Mouse (Mus musculus) left cerebral cortex, postnatal 14 days (tissue): Measurements from ENCODE around the gene Dnal4. TPM values are rescaled to one million over a fixed set of nuclear protein-coding genes. Genes with fewer than 3 reads are reported as not detected.

ENCODE experiments used
- DNase-seq, 2 experiments: peaks; one replicate each; pipeline ENCODE4 v3.0.0; 2021 to 2022; ENCODE audit warnings: low spot score in 2 of 2, mixed read lengths in 1 of 2
- intact Hi-C: fragments of 180-260 bp; cut with DNase I; formaldehyde crosslinking; loops from one replicate; pipeline ENCODE4 v1.15.1; 2025
- total RNA-seq, 2 experiments: library from RNA; stranded (reverse); gene quantifications; 2 replicates each; pipeline ENCODE4 v1.2.3; 2021

Gene Dnal4
- total RNA-seq, 2 experiments from 2014 or later: 37.5 to 39.7 TPM

DNA sequence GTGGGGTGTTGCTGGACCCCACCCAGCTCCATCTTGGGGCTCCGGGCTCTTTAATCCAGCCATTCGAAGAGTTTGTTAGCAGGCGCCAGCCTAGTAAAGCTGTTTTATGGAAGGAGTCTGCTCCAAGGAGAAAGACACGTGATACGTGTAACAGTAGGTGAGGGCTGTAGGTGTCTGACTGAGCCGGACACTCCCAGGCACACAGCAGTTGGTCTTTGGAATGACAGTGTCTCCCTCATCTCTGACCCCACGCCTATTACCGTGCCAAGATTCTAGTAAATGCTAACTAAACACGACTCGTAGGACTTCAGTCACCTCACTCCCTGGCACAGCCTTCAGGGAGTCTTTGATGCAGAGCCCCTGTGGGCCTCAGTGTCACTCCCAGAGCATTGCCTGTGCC lies 32.3 kb downstream of the Dnal4 start:
- DNase-seq: no peak
- intact Hi-C loops: no loop called here

DNA sequence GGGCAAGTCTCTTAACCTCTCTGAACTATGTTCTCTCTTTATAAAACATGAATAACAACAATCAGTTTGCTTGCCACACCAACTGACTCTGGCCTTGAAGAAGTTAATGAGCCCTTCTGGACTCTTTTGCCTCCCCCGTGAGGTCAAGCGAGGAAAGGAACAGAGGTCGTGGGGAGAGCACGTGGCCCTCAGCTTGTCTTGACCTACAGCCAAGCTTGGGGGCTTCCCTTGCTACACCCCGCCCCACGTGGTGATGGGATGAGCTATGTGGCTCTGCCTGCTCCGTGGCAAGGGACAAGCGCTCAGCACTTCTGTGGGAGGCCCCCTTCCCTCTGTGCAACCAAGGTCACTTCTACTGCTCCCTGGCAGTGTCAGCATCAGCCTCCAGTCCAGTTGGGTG lies 32.9 kb downstream of the Dnal4 start:
- intact Hi-C loops: no loop called here
- no peak for DNase-seq

DNA sequence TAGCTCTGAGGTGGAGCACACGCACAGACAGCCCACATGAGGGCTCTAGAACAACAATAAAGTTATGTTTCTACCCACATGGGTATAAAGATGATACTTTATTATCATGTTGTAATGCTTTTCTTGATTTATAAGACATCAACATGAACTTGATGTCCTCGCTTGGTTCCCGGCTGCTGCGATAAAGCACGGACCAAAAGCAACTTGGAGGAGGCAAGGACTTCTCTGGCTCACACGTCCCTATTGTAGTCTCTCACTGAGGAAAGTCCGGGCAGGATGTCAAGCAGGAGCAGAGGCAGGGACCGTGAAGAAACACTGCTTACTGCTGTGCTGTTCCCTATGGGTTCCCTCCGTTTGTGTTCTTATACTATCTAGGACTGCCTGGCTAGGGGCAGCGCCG lies 33.6 kb downstream of the Dnal4 start:
- intact Hi-C loops: no loop called here
- DNase-seq: no peak

DNA sequence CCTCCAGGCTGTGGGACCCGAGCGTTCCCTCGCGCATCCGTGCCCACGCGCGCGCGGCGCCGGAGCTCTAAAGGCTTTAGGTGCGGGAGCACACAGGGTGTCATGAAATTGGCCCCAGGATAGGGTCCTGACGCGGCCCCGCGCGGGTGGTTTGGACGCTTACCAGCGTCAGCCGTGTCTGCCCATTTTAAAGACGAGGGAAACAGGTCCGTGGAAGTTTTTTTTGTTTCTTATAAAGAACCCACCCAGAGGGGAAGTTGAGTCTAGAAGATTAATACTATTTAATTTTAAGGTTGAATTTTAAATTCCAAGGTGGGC lies 35.0 kb downstream of the Dnal4 start:
- no peak for DNase-seq
- intact Hi-C loops: no loop called here

DNA sequence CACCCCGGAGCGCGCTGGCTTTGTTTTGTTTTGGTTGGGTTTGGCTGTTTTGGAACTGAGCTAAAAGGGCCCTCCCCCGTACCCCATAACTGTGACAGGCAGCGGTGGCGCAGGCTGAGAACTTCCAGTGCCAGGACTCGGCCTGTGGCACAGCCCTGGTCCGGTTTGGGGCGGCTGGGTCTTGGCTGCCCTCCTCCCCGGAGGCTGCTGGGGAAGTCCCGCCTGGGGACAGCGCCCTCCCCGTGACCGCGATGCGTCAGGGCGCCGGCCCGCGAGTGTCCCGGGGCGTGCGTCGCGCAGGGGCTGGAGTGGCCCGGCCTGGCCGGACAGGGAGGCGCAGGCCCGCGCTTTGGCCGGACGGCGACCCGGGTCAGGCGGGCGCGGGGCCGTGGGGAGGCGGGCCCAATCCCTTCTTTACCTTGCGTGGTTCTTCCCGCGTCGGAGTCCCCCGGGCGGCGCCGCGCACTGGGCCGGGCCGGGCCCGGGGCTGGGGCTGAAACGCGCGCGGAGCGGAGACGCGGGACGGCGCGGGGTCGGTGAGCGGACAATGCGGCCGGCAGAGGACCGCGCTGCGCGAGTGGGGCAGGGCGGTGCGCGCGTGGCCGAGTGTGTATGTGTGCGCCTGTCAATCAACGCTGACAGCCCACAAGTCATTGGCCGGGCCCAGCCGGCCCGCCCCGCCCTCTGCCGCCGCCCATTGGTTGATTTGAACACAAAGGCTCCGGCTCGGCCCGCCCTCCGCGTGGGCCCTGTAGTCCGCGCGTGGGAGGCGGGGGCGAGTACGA lies 35.5 kb downstream of the Dnal4 start, which contains the start of gene Sun2:
Sun2 (minus strand) TSS at position 616 of the 785 bp plus-strand sequence.
- intact Hi-C loops: no loop called here
- DNase-seq: peak; percentile 94

DNA sequence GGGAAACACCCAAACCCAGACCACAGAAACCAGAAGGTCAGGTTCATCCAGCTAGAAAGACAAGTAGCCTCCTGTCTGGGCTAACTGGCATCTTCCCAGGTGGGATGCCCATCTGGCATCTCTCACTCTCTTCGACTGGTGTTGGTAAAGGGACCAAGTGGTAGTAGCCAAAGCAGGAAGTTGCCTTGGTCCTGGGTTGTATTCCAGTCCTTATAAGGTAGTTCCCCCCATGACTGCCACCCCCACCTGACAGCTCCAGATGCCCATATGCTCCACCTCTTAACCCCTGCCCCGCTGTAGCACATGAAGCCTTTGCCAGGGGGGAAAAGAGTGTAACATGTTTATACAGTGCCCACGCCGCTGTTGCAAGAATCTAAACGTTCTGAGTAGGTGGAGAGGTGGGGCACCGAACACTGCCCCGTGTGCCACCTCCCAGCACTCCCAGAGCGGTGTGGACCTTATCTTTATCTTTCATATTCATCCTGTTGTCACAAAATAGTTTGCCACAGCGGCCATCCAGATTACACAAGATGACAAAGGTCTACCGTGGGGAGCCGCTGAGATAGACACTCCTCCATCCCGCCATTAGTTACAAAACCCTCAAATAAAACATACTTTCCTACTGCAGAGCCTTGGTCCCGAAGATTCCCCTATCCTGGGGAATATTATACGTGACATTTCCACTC lies 36.3 kb downstream of the Dnal4 start:
- no peak for DNase-seq
- intact Hi-C loops: no loop called here

DNA sequence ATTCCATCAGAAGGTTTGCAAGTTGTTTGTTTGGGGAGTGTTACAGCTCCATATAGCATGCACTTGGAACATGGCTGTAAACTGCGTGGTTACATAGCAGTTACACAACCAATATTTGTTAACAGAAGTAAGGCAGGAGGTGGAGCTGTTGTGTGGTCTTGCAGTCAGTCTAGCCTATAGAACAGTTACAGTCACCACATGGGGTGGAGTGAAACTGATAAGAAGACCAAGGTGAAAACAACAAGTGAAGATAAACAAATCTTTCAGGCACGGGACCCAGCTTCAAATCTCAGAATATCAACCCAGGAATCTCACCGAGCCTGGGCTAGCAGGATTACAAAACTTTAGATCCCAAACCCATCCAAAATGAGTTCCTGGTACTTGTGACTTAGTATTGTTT lies 36.9 kb downstream of the Dnal4 start:
- intact Hi-C loops: no loop called here
- no peak for DNase-seq

DNA sequence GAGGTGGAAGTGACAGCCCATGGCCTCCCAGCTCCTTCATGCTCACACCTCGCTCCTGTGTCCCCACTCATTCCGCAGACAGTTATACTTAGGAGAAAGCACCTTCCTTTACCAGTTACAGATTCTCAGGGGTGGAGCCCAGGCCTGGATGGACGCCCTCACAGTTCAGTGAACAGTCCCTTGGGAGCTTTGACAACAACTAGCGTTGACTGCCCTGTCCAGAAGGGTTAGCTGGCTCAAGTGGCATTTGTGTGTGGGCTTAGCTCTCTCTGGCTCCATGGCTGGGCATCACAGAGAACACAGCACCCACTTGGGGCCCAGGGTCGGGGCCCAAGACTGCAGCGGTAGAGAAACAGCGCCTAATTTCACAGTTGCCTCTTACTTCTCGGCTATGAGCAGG lies 43.3 kb downstream of the Dnal4 start:
- DNase-seq: no peak
- intact Hi-C loops: no loop called here

DNA sequence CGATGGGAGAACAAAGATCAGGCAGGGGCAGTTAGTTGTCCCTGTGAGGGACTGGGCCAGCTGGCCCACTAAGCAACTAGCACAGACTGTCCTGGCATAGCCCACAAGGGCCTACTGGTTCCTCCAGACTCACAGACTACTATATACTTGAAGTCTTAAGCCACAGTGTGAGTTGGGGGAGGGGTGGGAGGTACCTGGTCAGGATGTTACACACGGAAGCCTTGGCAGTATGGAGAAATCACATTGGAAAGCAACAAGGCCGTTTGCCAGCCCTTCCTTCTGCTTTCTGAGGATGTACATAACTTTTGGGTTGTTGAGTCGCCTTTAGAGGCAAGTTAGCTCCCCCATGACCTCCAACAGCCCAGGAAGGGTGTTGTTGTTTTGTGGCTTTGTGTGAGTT lies 44.0 kb downstream of the Dnal4 start:
- intact Hi-C loops: no loop called here
- DNase-seq: no peak

DNA sequence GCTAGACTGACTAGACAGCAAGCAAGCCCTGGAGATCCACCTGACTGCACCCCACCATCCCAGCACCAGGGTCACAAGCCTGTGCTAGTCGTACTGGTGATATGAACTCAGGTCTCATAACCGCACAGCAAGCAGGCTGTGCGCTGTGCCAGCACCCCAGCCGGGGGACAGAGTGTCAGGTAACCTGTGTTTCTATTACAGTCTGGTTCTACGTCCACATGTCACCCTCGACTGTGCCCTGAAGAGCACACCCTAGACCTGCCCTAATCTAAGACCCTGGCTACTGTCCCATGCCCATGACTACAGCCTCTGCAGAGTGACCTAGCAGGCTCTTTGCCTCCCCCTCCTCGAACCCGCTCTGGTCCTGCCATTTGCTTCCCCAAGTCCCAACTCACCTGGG lies 44.5 kb downstream of the Dnal4 start:
- no peak for DNase-seq
- intact Hi-C loops: no loop called here

DNA sequence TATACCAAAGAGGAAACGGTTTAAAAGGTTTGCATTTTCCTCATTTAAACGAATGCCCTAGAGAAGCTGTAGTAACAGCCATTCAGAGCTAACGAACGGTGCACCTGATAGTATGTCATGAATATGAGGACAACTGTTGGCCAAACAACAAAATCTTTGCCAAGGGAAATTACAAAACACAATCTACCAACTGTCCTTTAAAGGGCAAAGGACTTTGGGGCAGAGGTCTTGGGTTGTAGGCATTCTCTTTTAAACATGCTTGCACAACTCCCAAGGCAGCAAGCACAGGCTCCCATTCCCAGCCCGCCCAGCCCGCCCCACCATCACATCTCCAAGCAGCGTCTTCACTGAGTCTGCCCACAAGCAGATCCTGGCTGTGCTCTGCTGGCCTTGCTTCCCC lies 46.1 kb downstream of the Dnal4 start:
- no peak for DNase-seq
- intact Hi-C loops: no loop called here

DNA sequence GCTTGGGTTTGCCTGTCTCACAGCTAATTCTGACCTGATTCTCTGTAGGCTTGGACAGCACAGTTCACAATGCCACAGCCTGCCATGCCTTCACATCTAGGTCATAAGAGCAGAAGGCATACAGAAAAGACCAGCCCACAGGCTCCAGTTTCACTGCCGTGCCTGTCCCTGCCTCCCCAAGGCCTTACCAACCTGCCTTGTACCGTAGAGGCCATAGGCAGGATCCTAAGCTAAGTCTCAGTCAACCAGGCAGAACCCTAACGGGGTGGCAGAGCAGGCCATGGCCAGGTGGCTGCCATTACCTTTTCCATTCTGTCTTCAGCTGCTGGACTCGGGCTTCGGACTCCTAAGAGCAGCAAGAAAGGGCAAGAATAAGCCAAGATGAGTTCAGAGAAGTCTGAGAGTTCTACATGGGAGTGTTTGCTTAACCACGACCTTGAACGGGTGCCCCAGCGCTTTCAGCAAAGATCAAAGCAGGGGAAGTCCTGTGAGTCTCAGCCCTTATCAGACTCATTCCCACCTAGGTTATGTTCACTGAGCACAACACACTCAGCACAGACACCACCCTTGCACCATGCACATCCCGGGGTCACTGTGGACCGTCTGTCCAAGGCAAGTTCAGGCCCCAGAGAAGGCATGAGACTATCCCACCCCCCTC lies 48.8 kb downstream of the Dnal4 start:
- intact Hi-C loops: no loop called here
- DNase-seq: no peak

DNA sequence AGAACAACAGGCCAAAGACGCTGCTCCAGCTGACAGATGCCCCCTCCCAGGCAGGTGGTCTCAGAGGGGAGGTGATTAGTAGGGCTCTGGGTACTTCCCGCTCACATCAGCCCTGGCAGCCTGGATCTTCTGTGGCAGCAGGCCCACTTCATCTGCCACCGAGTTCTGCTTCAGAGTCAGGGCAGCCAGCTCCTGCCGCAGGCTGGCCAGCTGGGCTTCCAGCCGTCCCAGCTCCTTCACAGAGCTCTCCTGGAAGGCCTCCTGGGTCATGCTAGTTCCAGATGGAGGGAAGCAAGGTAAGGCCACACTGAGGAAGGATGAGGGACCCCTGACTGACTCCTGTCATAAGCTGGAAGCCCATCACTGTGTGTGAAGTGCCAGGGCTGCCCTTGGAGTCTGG lies 49.3 kb downstream of the Dnal4 start:
- DNase-seq: no peak
- intact Hi-C loops: no loop called here

DNA sequence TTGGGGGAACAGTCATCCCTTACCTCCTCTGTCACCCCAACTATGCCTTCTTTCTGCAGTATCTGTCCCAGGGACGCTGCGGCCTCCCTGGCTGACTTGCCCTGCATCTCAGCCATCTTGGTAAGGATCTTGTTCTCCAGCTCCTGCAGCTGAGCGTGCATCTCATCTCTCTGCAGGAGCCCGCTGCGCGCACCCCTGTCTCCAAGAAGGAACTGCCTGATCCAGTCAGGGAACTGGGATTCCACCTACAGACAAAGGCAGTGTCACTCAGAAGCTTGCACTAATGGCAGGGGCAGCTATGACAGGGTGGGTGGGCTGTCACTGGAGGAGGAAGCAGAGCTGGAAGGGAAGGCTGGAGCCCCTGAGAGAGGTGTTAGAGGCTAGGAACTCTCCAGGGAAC lies 49.8 kb downstream of the Dnal4 start:
- intact Hi-C loops: no loop called here
- DNase-seq: peak; percentile 40 to 47

DNA sequence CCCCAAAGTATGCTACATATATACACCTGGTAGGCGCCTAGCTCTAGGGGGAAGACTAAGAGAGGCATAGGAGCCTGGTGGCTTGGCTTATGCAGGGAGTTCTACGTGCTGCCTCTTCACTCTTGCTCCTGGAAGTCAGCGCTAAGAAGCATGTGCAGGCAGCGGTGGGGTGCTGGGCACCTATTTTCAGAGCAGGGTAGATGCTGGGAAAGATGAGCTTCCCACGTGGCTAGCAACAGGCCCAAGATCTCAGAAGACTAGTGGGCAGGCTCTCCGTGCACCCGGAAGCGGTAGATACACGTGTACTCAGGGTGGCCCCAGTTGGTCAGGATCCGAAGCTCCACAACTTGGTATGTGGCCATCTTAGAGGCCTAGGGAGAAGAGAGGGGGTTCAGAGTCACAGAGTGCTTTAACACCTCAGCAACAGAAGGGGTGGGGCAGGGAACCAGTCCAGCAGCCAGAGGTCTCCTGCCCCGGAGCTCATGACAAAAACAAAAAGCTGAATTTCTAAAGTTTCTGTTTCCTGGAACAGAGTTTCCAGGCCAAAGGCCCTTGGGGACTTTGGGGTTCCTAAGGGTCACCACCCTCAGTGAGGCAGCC lies 52.4 kb downstream of the Dnal4 start:
- peak; percentile 62 to 82 for DNase-seq
- intact Hi-C loops: no loop called here

DNA sequence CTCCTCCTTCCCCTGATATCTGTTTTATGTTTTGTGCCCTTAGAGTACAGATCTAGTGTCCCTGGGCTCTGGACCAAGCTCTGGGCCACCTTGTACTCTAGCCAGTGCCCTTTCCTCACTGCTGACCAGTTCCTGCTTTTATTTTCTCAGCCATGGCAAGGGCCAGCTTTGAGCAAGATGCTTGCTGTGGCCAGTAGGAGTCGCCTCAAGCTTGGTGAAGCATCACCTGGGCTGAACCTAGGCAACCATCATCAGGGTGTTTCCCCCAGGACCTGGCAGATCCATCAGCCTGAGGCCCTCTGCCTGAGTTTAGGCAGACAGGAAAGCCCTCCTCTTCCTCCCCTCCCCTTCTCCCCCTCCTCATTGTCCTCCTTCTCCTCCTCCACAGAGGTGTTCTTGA lies 54.2 kb downstream of the Dnal4 start:
- DNase-seq: peak; percentile 49 to 50

DNA sequence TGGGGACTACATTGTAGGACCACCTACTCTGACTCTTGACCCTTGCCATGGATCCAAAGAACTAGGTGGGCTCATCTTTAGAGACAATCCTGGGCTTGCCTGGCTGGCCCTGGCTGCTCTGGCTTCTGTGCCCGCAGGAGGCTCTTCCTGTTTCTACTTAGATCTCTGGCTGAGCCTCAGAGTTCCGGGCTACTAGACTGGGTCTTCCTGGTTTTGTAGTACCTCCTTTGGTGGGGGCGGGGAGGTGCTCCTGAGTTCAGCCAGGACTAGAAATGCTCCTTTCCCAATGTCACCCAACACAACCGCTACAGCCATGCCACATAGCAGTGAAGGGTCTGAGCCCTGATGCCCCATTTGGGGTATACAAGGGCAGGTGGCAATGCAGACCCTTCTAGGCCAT lies 56.9 kb downstream of the Dnal4 start:
- intact Hi-C loops: no loop called here
- no peak for DNase-seq

More for the DNA sequence above, 54.2 kb downstream of the Dnal4 start:
- intact Hi-C loops: no loop called here

DNA sequence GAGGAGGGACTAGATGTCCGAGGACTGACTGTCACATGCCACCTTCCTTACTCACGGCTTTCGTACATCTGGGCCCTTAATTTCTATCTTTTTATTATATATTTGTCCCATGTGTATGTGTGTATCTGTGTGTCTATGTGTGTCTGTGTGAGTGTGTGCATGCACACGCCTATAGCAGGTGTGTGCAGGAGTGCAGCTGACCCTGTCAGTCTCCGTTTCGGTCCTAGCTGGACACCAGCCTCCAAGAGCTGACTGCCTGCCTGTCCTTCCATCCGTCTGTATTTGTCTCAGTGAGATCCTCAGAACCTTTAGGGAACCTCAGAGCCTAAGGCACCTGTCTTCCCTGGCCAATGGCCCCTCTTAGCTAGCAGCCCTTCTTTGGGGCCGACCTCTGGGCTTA lies 57.4 kb downstream of the Dnal4 start:
- intact Hi-C loops: no loop called here
- no peak for DNase-seq

DNA sequence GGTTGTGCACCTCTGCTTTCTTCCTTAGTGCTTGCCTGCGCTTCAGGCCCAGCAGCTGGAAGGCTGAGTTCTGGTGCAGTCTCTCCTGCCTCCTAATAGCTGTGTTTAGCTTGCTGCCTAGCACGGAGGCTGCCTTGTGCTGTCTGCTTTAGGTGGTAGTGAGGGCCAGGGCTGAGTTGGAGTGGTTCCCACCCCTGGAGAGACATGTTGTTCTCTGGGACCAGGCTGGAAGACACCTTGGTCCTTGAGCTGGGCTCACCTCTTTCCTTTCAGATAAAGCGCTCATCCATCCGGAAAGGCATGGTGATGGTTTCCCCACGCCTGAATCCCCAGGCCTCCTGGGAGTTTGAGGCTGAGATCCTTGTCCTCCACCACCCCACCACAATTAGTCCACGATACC lies 60.9 kb downstream of the Dnal4 start:
- intact Hi-C loops: no loop called here
- DNase-seq: no peak

DNA sequence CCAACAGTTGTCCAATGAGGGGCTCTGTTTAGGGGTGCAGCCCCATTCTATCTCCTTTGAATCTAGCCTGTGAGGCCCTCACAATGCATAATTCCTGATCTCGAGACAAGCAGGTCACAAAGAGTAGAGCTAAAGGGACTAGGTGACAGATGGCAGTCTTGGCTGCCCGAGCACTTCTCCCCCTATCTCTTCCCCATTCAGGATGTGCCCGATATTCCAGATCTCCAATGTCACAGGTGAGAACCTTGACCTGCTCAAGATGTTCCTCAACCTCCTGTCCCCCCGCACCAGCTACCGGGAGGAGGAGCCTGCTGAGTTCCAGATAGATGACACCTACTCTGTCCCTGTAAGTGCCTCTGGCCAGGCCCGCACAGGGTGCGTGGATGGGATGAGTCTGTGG lies 62.0 kb downstream of the Dnal4 start:
- DNase-seq: no peak
- intact Hi-C loops: no loop called here
